Mouse (Mus musculus): Measurements from ENCODE around the gene Gna14. TPM values are rescaled to one million over a fixed set of nuclear protein-coding genes. Genes with fewer than 3 reads are reported as not detected.

Gene Gna14
- polyA plus RNA-seq, 1 experiment from 2014 or later: 18.9 TPM

- Histone ChIP-seq H3K36me3 (no peaks in the 10 kb centered on the region), H3K4me2 (replicated peaks) (no peak overlapping the region), H3K9me3 (no peaks in the 10 kb centered on the region), H3K4me1 (replicated peaks) (peaks cover 4% of the 10 kb centered on the region; the same call in 1 of the 2 replicates), H3K4me3 (replicated peaks) (no peak overlapping the region), H3K9ac (no peak overlapping the region), H3K27ac (no peak overlapping the region), H3K27me3 (replicated peaks) (no peaks in the 10 kb centered on the region)
- no peak for ATAC-seq
- 82% methylated on average over 7 of the region's 7 CpGs for WGBS
These were observed 144.2 kb downstream of the Gna14 start for GRCm38 (mm10) chr19:16579656-16580260.

DNA sequence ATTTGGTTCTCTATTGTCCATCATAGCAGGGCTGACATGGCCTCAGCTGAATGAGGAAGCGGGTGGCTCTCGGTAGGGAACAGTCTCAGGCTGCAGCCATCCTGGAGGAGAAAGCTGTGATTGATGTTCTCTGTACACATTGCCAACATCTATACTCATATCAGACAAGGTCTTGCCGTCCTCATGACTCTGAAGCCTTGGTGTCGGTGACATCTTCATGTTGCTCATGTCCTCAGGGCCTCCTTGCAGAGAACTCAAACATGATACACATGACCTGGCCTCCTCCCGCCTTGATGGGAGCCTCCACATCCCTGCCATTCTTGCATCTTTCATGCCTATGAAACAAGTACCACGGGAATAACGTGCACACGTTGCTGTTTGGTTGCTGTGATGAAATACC, 144.9 kb downstream of the Gna14 start:
- Histone ChIP-seq H3K36me3 (no peaks in the 10 kb centered on the region), H3K4me1 (replicated peaks) (peaks cover 4% of the 10 kb centered on the region; the same call in 1 of the 2 replicates), H3K4me2 (replicated peaks) (no peak overlapping the region), H3K4me3 (replicated peaks) (no peak overlapping the region), H3K9ac (no peak overlapping the region), H3K27me3 (replicated peaks) (no peaks in the 10 kb centered on the region), H3K27ac (no peak overlapping the region), H3K9me3 (no peaks in the 10 kb centered on the region)
- 89% methylated on average over 8 of the region's 8 CpGs for WGBS
- no peak for ATAC-seq

DNA sequence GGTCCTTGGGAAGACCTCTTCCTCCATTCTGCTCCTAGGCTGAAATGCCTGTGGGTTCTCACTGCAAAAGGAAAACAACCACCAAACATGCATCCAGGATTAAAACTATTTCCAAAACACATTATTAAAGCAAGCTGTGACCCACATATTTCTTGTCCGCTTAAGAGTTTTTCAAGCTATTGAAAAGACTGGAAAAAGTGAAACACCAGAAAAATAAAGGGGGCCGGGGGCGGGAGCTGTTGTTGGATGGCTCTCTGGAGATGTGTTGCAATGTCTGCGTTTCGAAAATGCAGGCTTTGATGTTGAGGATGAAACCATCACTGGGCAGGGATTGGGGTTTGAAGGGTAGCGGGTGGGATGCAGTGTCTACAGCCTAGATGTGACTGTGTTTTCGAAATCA, 149.0 kb downstream of the Gna14 start:
- no peaks in the 10 kb centered on the region for H3K4me1 ChIP-seq (replicated peaks)
- no peak overlapping the region for H3K4me2 ChIP-seq (replicated peaks)
- no peaks in the 10 kb centered on the region for H3K9me3 ChIP-seq
- H3K4me3 ChIP-seq (replicated peaks): no peak overlapping the region
- H3K27me3 ChIP-seq (replicated peaks): no peaks in the 10 kb centered on the region
- no peak for ATAC-seq
- H3K9ac ChIP-seq: no peak overlapping the region
- no peaks in the 10 kb centered on the region for H3K36me3 ChIP-seq
- H3K27ac ChIP-seq: no peak overlapping the region
- whole genome bisulfite sequencing: 93% methylated on average over 7 of the region's 7 CpGs

GRCm38 (mm10) chr19:16585379-16585778, 149.8 kb downstream of the Gna14 start:
- H3K4me3 ChIP-seq (replicated peaks): no peak overlapping the region
- H3K36me3 ChIP-seq: no peaks in the 10 kb centered on the region
- H3K9me3 ChIP-seq: no peaks in the 10 kb centered on the region
- peak; percentile 45; the same call in 1 of the 2 replicates for ATAC-seq
- H3K4me1 ChIP-seq (replicated peaks): no peaks in the 10 kb centered on the region
- no peak overlapping the region for H3K4me2 ChIP-seq (replicated peaks)
- no peaks in the 10 kb centered on the region for H3K27me3 ChIP-seq (replicated peaks)
- H3K9ac ChIP-seq: no peak overlapping the region
- H3K27ac ChIP-seq: no peak overlapping the region
- WGBS: 11% methylated on average over 3 of the region's 3 CpGs

DNA sequence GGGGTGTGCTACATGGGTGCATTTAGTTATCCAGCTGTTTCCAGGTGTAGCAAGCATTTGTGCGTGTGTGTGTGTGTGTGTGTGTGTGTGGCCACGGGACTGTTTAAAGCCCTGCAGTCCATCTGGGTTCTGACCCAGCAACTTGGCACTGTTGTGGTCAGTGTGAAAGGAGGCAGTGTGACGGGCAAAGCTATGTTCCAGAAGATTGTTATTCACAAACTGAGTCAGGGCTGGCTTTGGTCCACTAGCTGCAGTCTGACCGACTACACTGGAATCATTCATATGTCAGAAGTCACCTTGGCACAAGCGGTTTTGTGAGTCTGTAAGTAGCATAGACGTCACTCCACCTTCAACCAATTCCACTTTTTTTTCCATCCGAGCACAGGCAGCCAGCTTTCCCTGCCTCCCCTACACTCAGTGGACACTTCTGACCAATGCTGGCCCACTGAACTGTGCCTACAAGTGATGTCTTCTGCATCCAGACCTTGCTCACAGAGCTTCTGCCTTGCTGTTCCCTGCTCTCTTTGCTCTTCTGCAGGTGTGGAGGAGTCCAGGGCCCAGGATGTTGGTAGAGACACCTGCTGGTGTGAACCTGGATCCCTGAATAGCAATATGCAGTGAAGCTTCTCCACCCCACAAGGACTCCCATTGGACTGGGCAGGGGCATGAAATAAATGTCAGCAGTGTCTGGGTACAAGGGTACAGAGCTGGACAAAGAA, 157.9 kb downstream of the Gna14 start:
- Histone ChIP-seq H3K4me2 (replicated peaks) (no peak overlapping the region), H3K36me3 (no peaks in the 10 kb centered on the region), H3K9me3 (no peaks in the 10 kb centered on the region), H3K4me1 (replicated peaks) (0 out of 2 replicates have a peak, but pooled peaks cover 7% of the 10 kb centered on the region), H3K27me3 (replicated peaks) (no peaks in the 10 kb centered on the region), H3K9ac (no peak overlapping the region), H3K27ac (no peak overlapping the region), H3K4me3 (replicated peaks) (no peak overlapping the region)
- no peak for ATAC-seq
- 80% methylated on average over 7 of the region's 7 CpGs for WGBS

DNA sequence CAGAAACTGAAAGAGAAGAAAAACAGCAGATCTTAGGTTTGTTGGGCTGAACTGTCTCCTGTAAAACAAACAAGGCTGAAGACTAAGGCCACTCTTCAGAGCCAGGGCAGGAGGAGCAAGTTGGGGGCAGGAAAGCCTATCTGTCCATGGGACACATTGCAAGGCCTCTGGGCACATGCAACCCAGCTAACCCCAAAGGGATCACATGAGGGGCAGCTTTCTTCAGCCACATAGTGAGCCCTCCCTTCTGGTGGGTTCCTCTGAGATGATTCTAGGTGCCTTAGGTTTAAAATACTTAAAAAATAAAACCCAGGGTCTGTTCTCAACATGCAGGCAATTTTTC, 158.4 kb downstream of the Gna14 start:
- H3K9me3 ChIP-seq: no peaks in the 10 kb centered on the region
- H3K27me3 ChIP-seq (replicated peaks): no peaks in the 10 kb centered on the region
- no peak overlapping the region for H3K4me2 ChIP-seq (replicated peaks)
- H3K4me1 ChIP-seq (replicated peaks): peaks cover 12% of the 10 kb centered on the region
- H3K4me3 ChIP-seq (replicated peaks): no peak overlapping the region
- ATAC-seq: no peak
- no peak overlapping the region for H3K27ac ChIP-seq
- no peak overlapping the region for H3K9ac ChIP-seq
- H3K36me3 ChIP-seq: no peaks in the 10 kb centered on the region

- H3K4me1 ChIP-seq (replicated peaks): peaks cover 14% of the 10 kb centered on the region
- no peaks in the 10 kb centered on the region for H3K9me3 ChIP-seq
- WGBS: 61% methylated on average over 6 of the region's 6 CpGs
- H3K27me3 ChIP-seq (replicated peaks): no peaks in the 10 kb centered on the region
- no peak overlapping the region for H3K27ac ChIP-seq
- H3K9ac ChIP-seq: no peak overlapping the region
- no peaks in the 10 kb centered on the region for H3K36me3 ChIP-seq
- no peak overlapping the region for H3K4me2 ChIP-seq (replicated peaks)
- no peak for ATAC-seq
- H3K4me3 ChIP-seq (replicated peaks): no peak overlapping the region
These were observed 161.7 kb downstream of the Gna14 start for GRCm38 (mm10) chr19:16597216-16597615.

DNA sequence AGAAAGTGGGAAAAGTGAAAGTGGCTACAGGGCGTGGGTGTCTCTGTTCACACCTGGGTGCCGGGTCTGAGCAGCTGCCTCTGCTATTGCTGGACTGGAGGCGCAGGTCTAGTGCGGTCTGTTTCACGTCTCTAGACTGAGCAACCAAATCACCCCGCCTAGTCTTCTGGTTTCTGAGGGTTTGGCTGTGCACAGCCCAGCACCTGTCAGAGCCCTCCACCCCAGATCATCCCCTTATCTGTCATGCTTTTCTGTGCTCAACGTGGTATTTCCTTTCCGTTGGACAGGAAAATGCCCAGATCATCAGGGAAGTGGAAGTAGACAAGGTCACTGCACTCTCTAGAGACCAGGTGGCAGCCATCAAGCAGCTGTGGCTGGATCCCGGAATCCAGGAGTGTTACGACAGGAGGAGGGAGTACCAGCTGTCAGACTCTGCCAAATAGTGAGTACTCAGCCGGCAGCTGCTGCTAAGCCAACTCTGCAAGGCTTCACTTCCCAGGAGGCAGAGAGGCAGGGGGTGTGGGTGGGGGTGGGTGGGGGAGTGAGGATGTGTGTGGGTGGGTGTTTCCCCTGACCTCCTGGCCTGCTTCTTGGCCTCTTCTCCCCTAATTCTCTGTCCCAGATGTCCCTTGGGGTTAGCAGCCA, 163.2 kb downstream of the Gna14 start:
- 29% methylated on average over 11 of the region's 11 CpGs for WGBS
- H3K9me3 ChIP-seq: no peaks in the 10 kb centered on the region
- H3K4me3 ChIP-seq (replicated peaks): no peak overlapping the region
- ATAC-seq: peak; percentile 75
- no peaks in the 10 kb centered on the region for H3K36me3 ChIP-seq
- H3K27me3 ChIP-seq (replicated peaks): no peaks in the 10 kb centered on the region
- no peak overlapping the region for H3K9ac ChIP-seq
- H3K27ac ChIP-seq: no peak overlapping the region
- H3K4me1 ChIP-seq (replicated peaks): peaks cover 14% of the 10 kb centered on the region
- H3K4me2 ChIP-seq (replicated peaks): peak overlapping the region; percentile 35; the same call in 1 of the 2 replicates

GRCm38 (mm10) chr19:16599298-16599970, 163.9 kb downstream of the Gna14 start:
- WGBS: 15% methylated on average over 9 of the region's 9 CpGs
- Histone ChIP-seq H3K27ac (no peak overlapping the region), H3K36me3 (no peaks in the 10 kb centered on the region), H3K9ac (no peak overlapping the region), H3K4me3 (replicated peaks) (no peak overlapping the region), H3K4me1 (replicated peaks) (peaks cover 14% of the 10 kb centered on the region), H3K27me3 (replicated peaks) (no peaks in the 10 kb centered on the region), H3K9me3 (no peaks in the 10 kb centered on the region), H3K4me2 (replicated peaks) (peak overlapping the region; percentile 35; the same call in 1 of the 2 replicates)
- ATAC-seq: peak; percentile 74

DNA sequence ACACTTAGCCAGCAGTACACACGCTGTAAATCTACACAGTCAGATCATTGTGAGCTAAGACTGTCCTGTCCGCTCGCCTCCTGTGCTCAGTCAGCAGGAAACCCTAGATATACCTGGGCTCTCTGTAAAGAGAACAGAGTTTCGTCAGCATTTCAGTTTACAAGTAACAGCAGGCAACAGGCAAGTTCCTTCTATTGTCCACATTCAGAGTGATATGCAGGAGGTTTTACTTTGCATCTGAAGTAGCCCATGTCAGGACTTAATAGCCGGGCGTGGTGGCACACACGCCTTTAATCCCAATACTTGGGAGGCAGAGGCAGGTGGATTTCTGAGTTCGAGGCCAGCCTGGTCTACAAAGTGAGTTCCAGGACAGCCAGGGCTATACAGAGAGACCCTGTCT, 166.5 kb downstream of the Gna14 start:
- Histone ChIP-seq H3K4me3 (replicated peaks) (no peak overlapping the region), H3K36me3 (no peaks in the 10 kb centered on the region), H3K9ac (no peak overlapping the region), H3K4me2 (replicated peaks) (no peak overlapping the region), H3K27ac (no peak overlapping the region), H3K4me1 (replicated peaks) (peaks cover 14% of the 10 kb centered on the region), H3K27me3 (replicated peaks) (no peaks in the 10 kb centered on the region), H3K9me3 (no peaks in the 10 kb centered on the region)
- ATAC-seq: no peak
- 81% methylated on average over 8 of the region's 8 CpGs for WGBS

GRCm38 (mm10) chr19:16607634-16608033, 172.1 kb downstream of the Gna14 start:
- WGBS: 87% methylated on average over 6 of the region's 6 CpGs
- ATAC-seq: no peak
- no peaks in the 10 kb centered on the region for H3K27me3 ChIP-seq (replicated peaks)
- no peak overlapping the region for H3K4me2 ChIP-seq (replicated peaks)
- no peak overlapping the region for H3K27ac ChIP-seq
- no peak overlapping the region for H3K9ac ChIP-seq
- H3K9me3 ChIP-seq: no peaks in the 10 kb centered on the region
- no peaks in the 10 kb centered on the region for H3K36me3 ChIP-seq
- no peaks in the 10 kb centered on the region for H3K4me1 ChIP-seq (replicated peaks)
- H3K4me3 ChIP-seq (replicated peaks): no peak overlapping the region

- no peaks in the 10 kb centered on the region for H3K36me3 ChIP-seq
- no peak overlapping the region for H3K4me3 ChIP-seq (replicated peaks)
- no peak for ATAC-seq
- WGBS: 77% methylated on average over 4 of the region's 4 CpGs
- H3K9ac ChIP-seq: no peak overlapping the region
- H3K27me3 ChIP-seq (replicated peaks): no peaks in the 10 kb centered on the region
- H3K4me2 ChIP-seq (replicated peaks): no peak overlapping the region
- no peaks in the 10 kb centered on the region for H3K9me3 ChIP-seq
- H3K27ac ChIP-seq: no peak overlapping the region
- peaks cover 5% of the 10 kb centered on the region; the same call in 1 of the 2 replicates for H3K4me1 ChIP-seq (replicated peaks)
These were observed 187.6 kb downstream of the Gna14 start for GRCm38 (mm10) chr19:16623154-16623553.
